Mouse (Mus musculus) frontal cortex, adult 2 months (tissue): ENCODE measurements around the gene Eif6. TPM values are rescaled to one million over a fixed set of nuclear protein-coding genes. Genes with fewer than 3 reads are reported as not detected.

Experiments used
- DNase-seq, 2 experiments: peaks; one replicate each; pipeline ENCODE4 v3.0.0; 2022; ENCODE audit warnings: low spot score in 1 of 2; ENCODE audit errors: extremely low spot score in 1 of 2
- polyA plus RNA-seq: library from polyadenylated mRNA; depleted of rRNA; stranded (reverse); fragments of >200 nt; gene quantifications from 2 replicates; pipeline ENCODE4 v1.2.3, GENCODE M21; 2012

The Eif6 gene
- polyA plus RNA-seq, 1 experiment: 75.1 TPM

GRCm38 (mm10) chr2:155825904-155826629 lies 658 bp downstream of the Eif6 start:
- peak in 1 of 2 experiments; percentile 43 for DNase-seq

- no peak for DNase-seq
Measured at GRCm38 (mm10) chr2:155823722-155824121, 3.0 kb downstream of the Eif6 start.

GRCm38 (mm10) chr2:155820779-155821178 lies 5.9 kb downstream of the Eif6 start:
- DNase-seq: no peak

- peak in 1 of 2 experiments; percentile 33 for DNase-seq
Measured at GRCm38 (mm10) chr2:155819449-155820251, 7.1 kb downstream of the Eif6 start.

- DNase-seq: no peak
Measured at GRCm38 (mm10) chr2:155819392-155819448, 7.5 kb downstream of the Eif6 start, which contains the start of gene BC029722. Gene BC029722 (minus strand): TSS chr2:155819426.

- DNase-seq: peak; percentile 92 to 95
Measured at GRCm38 (mm10) chr2:155818596-155819391, 7.9 kb downstream of the Eif6 start.

GRCm38 (mm10) chr2:155817301-155818245 lies 9.2 kb downstream of the Eif6 start:
- no peak for DNase-seq

- no peak for DNase-seq
Measured at GRCm38 (mm10) chr2:155816179-155816578, 10.5 kb downstream of the Eif6 start.

- peak in 1 of 2 experiments; percentile 44 for DNase-seq
Measured at GRCm38 (mm10) chr2:155814829-155815228, 11.9 kb downstream of the Eif6 start.

GRCm38 (mm10) chr2:155812637-155813036 lies 14.1 kb downstream of the Eif6 start:
- DNase-seq: no peak

GRCm38 (mm10) chr2:155811821-155812396 lies 14.8 kb downstream of the Eif6 start:
- DNase-seq: peak; percentile 89 to 96

- no peak for DNase-seq
Measured at GRCm38 (mm10) chr2:155809620-155810019, 17.1 kb downstream of the Eif6 start.

GRCm38 (mm10) chr2:155807408-155807807 lies 19.3 kb downstream of the Eif6 start:
- no peak for DNase-seq

GRCm38 (mm10) chr2:155806548-155806947 lies 20.2 kb downstream of the Eif6 start:
- DNase-seq: no peak

GRCm38 (mm10) chr2:155805925-155806255 lies 20.8 kb downstream of the Eif6 start:
- DNase-seq: no peak

- DNase-seq: no peak
Measured at GRCm38 (mm10) chr2:155805231-155805924, 21.3 kb downstream of the Eif6 start.

GRCm38 (mm10) chr2:155804053-155804452 lies 22.7 kb downstream of the Eif6 start:
- no peak for DNase-seq

- no peak for DNase-seq
Measured at GRCm38 (mm10) chr2:155802761-155803160, 24.0 kb downstream of the Eif6 start.

- no peak for DNase-seq
Measured at GRCm38 (mm10) chr2:155798613-155799012, 28.1 kb downstream of the Eif6 start.
